Mouse (Mus musculus) adipose tissue, adult 10 weeks (tissue): Measurements from ENCODE around the gene Fbxo44. TPM values are rescaled to one million over a fixed set of nuclear protein-coding genes. Genes with fewer than 3 reads are reported as not detected.

Experiments
- polyA plus RNA-seq: library from polyadenylated mRNA; stranded (reverse); fragments of 350-450 nt; fragmentation: Illumina TruSeq; extraction: RNeasy Lipid Tissue Mini Kit (QIAGEN cat#74804); gene quantifications from one replicate; pipeline ENCODE4 v1.2.3, GENCODE M21; 2014; ENCODE audit warnings: low read depth, low replicate concordance

Fbxo44 gene
- polyA plus RNA-seq, result 15.2 TPM

GRCm38 (mm10) chr4:148160436-148161390 is at the start of gene Fbxo44, which contains the start of gene Fbxo2:
Gene Fbxo44 (minus strand): TSS chr4:148160482.
Gene Fbxo2 (plus strand): TSS chr4:148160621.

GRCm38 (mm10) chr4:148151267-148152168 is 8.8 kb downstream of the Fbxo44 start, which contains the start of gene Fbxo6:
Gene Fbxo6 (minus strand): TSS chr4:148152140.

GRCm38 (mm10) chr4:148130561-148131413 is 29.5 kb downstream of the Fbxo44 start, which contains the start of gene Draxin:
Gene Draxin (minus strand): TSS chr4:148130698.

GRCm38 (mm10) chr4:148130133-148130532 is 30.1 kb downstream of the Fbxo44 start, which contains the start of gene Mad2l2:
Gene Mad2l2 (plus strand): TSS chr4:148130384.

Other genes starting within 250 kb of the Fbxo44 start
- 41.0 TPM for gene Plod1, start 223.7 kb downstream of the Fbxo44 start, polyA plus RNA-seq
- gene 2510039O18Rik, start 219.6 kb downstream of the Fbxo44 start, polyA plus RNA-seq, result 34.5 TPM
- not detected for gene Nppb, start 174.7 kb downstream of the Fbxo44 start, polyA plus RNA-seq
- not detected for gene Nppa, start 159.8 kb downstream of the Fbxo44 start, polyA plus RNA-seq
- gene Clcn6, start 121.7 kb downstream of the Fbxo44 start, polyA plus RNA-seq, result 10.7 TPM
- gene Mthfr, start 121.4 kb downstream of the Fbxo44 start, polyA plus RNA-seq, result 38.7 TPM
- 29.2 TPM for gene Agtrap, start 72.5 kb downstream of the Fbxo44 start, polyA plus RNA-seq
- gene Mad2l2, start 30.1 kb downstream of the Fbxo44 start, polyA plus RNA-seq, result 23.9 TPM
- gene Draxin, start 29.8 kb downstream of the Fbxo44 start, polyA plus RNA-seq, result not detected
- 40.1 TPM for gene Fbxo6, start 8.3 kb downstream of the Fbxo44 start, polyA plus RNA-seq
- gene Fbxo2, start 139 bp upstream of the Fbxo44 start, polyA plus RNA-seq, result 1.4 TPM
- 0.21 TPM for gene Disp3, start 127.5 kb upstream of the Fbxo44 start, polyA plus RNA-seq